Mouse (Mus musculus): ENCODE data around the gene Opalin. TPM values are rescaled to one million over a fixed set of nuclear protein-coding genes. Genes with fewer than 3 reads are reported as not detected.

Opalin gene
- not detected in 2 replicates for polyA plus RNA-seq (2015; fragmentation: Nextera tagmentation; extraction: Ambion mirVana)

GRCm38 (mm10) chr19:41076906-41077305 is at the start of gene Opalin:
Opalin (minus strand) TSS chr19:41077113.
- Histone ChIP-seq H3K27me3 (replicated peaks) (no peaks in the 10 kb centered on the region), H3K4me1 (no peaks in the 10 kb centered on the region), H3K4me2 (no peak within 1 kb of the TSS), H3K27ac (replicated peaks) (no peak within 1 kb of the TSS), H3K36me3 (no peaks in the 10 kb centered on the region), H3K4me3 (replicated peaks) (no peak within 1 kb of the TSS), H3K9ac (replicated peaks) (no peak within 1 kb of the TSS), H3K9me3 (replicated peaks) (no peaks in the 10 kb centered on the region)
- 66% methylated on average over 3 of the region's 3 CpGs for WGBS
- no peak for ATAC-seq (ENCODE audit: low FRiP score)

- WGBS: 4% methylated on average over 3 of the region's 3 CpGs
- Histone ChIP-seq H3K4me2 (no peak overlapping the region), H3K27me3 (replicated peaks) (no peaks in the 10 kb centered on the region), H3K9me3 (replicated peaks) (no peaks in the 10 kb centered on the region), H3K36me3 (no peaks in the 10 kb centered on the region), H3K27ac (replicated peaks) (no peak overlapping the region), H3K9ac (replicated peaks) (no peak overlapping the region), H3K4me1 (peaks cover 17% of the 10 kb centered on the region), H3K4me3 (replicated peaks) (no peak overlapping the region)
- no peak for ATAC-seq (ENCODE audit: low FRiP score)
Measured at GRCm38 (mm10) chr19:41123009-41123408, 46.1 kb upstream of the Opalin start.

GRCm38 (mm10) chr19:41119924-41120323 is 43.0 kb upstream of the Opalin start:
- no peak for ATAC-seq (ENCODE audit: low FRiP score)
- no peaks in the 10 kb centered on the region for H3K36me3 ChIP-seq
- H3K27ac ChIP-seq (replicated peaks): no peak overlapping the region
- no peak overlapping the region for H3K4me3 ChIP-seq (replicated peaks)
- no peaks in the 10 kb centered on the region for H3K9me3 ChIP-seq (replicated peaks)
- no peak overlapping the region for H3K4me2 ChIP-seq
- peaks cover 25% of the 10 kb centered on the region for H3K4me1 ChIP-seq
- H3K27me3 ChIP-seq (replicated peaks): no peaks in the 10 kb centered on the region
- 74% methylated on average over 13 of the region's 13 CpGs for WGBS
- H3K9ac ChIP-seq (replicated peaks): no peak overlapping the region

- Histone ChIP-seq H3K9ac (replicated peaks) (no peak overlapping the region), H3K4me2 (no peak overlapping the region), H3K27ac (replicated peaks) (no peak overlapping the region), H3K27me3 (replicated peaks) (no peaks in the 10 kb centered on the region), H3K4me3 (replicated peaks) (no peak overlapping the region), H3K36me3 (no peaks in the 10 kb centered on the region), H3K4me1 (peaks cover 36% of the 10 kb centered on the region), H3K9me3 (replicated peaks) (no peaks in the 10 kb centered on the region)
- no peak for ATAC-seq (ENCODE audit: low FRiP score)
- WGBS: 56% methylated on average over 6 of the region's 6 CpGs
Measured at GRCm38 (mm10) chr19:41118346-41118745, 41.4 kb upstream of the Opalin start.

GRCm38 (mm10) chr19:41117334-41117733 is 40.4 kb upstream of the Opalin start:
- Histone ChIP-seq H3K9ac (replicated peaks) (no peak overlapping the region), H3K4me2 (no peak overlapping the region), H3K36me3 (no peaks in the 10 kb centered on the region), H3K9me3 (replicated peaks) (no peaks in the 10 kb centered on the region), H3K4me1 (peaks cover 40% of the 10 kb centered on the region), H3K27ac (replicated peaks) (no peak overlapping the region), H3K27me3 (replicated peaks) (no peaks in the 10 kb centered on the region), H3K4me3 (replicated peaks) (no peak overlapping the region)
- ATAC-seq (ENCODE audit: low FRiP score): no peak
- 77% methylated on average over 4 of the region's 4 CpGs for WGBS

- Histone ChIP-seq H3K9me3 (replicated peaks) (no peaks in the 10 kb centered on the region), H3K9ac (replicated peaks) (no peak overlapping the region), H3K4me3 (replicated peaks) (no peak overlapping the region), H3K4me2 (no peak overlapping the region), H3K4me1 (peaks cover 58% of the 10 kb centered on the region), H3K27ac (replicated peaks) (no peak overlapping the region), H3K27me3 (replicated peaks) (no peaks in the 10 kb centered on the region), H3K36me3 (no peaks in the 10 kb centered on the region)
- 20% methylated on average over 5 of the region's 5 CpGs for WGBS
- ATAC-seq (ENCODE audit: low FRiP score): peak; percentile 65
Measured at GRCm38 (mm10) chr19:41114611-41115010, 37.7 kb upstream of the Opalin start.

- no peaks in the 10 kb centered on the region for H3K9me3 ChIP-seq (replicated peaks)
- no peak overlapping the region; the same call in 1 of the 2 replicates for H3K27ac ChIP-seq (replicated peaks)
- ATAC-seq (ENCODE audit: low FRiP score): peak; percentile 37
- no peaks in the 10 kb centered on the region for H3K27me3 ChIP-seq (replicated peaks)
- WGBS: 37% methylated on average over 17 of the region's 17 CpGs
- H3K36me3 ChIP-seq: no peaks in the 10 kb centered on the region
- no peak overlapping the region for H3K9ac ChIP-seq (replicated peaks)
- peaks cover 64% of the 10 kb centered on the region for H3K4me1 ChIP-seq
- no peak overlapping the region for H3K4me3 ChIP-seq (replicated peaks)
- H3K4me2 ChIP-seq: no peak overlapping the region
Measured at GRCm38 (mm10) chr19:41113911-41114531, 37.1 kb upstream of the Opalin start.

GRCm38 (mm10) chr19:41112609-41113008 is 35.7 kb upstream of the Opalin start:
- H3K4me1 ChIP-seq: peaks cover 58% of the 10 kb centered on the region

GRCm38 (mm10) chr19:41109991-41110390 is 33.1 kb upstream of the Opalin start:
- no peak overlapping the region for H3K27ac ChIP-seq (replicated peaks)
- H3K4me1 ChIP-seq: peaks cover 55% of the 10 kb centered on the region
- ATAC-seq (ENCODE audit: low FRiP score): no peak
- whole genome bisulfite sequencing: 23% methylated on average over 5 of the region's 5 CpGs
- H3K36me3 ChIP-seq: no peaks in the 10 kb centered on the region
- H3K4me3 ChIP-seq (replicated peaks): no peak overlapping the region
- H3K9me3 ChIP-seq (replicated peaks): no peaks in the 10 kb centered on the region
- H3K27me3 ChIP-seq (replicated peaks): peaks cover 4% of the 10 kb centered on the region; the same call in 1 of the 2 replicates
- H3K9ac ChIP-seq (replicated peaks): no peak overlapping the region
- H3K4me2 ChIP-seq: no peak overlapping the region

More at GRCm38 (mm10) chr19:41112609-41113008, 35.7 kb upstream of the Opalin start:
- Histone ChIP-seq H3K9ac (replicated peaks) (no peak overlapping the region), H3K36me3 (no peaks in the 10 kb centered on the region), H3K27ac (replicated peaks) (no peak overlapping the region), H3K4me3 (replicated peaks) (no peak overlapping the region), H3K9me3 (replicated peaks) (no peaks in the 10 kb centered on the region), H3K4me2 (no peak overlapping the region), H3K27me3 (replicated peaks) (no peaks in the 10 kb centered on the region)
- no peak for ATAC-seq (ENCODE audit: low FRiP score)
- WGBS: 18% methylated on average over 6 of the region's 6 CpGs

- H3K4me2 ChIP-seq: peak overlapping the region; percentile 17; the same call in 1 of the 2 replicates
- 30% methylated on average over 8 of the region's 8 CpGs for WGBS
Measured at GRCm38 (mm10) chr19:41109496-41109895, 32.6 kb upstream of the Opalin start.

GRCm38 (mm10) chr19:41108666-41109065 is 31.8 kb upstream of the Opalin start:
- H3K27me3 ChIP-seq (replicated peaks): peaks cover 4% of the 10 kb centered on the region; the same call in 1 of the 2 replicates
- H3K4me3 ChIP-seq (replicated peaks): no peak overlapping the region
- no peaks in the 10 kb centered on the region for H3K9me3 ChIP-seq (replicated peaks)
- H3K27ac ChIP-seq (replicated peaks): no peak overlapping the region
- peaks cover 41% of the 10 kb centered on the region for H3K4me1 ChIP-seq
- no peak for ATAC-seq (ENCODE audit: low FRiP score)
- H3K36me3 ChIP-seq: no peaks in the 10 kb centered on the region
- no peak overlapping the region for H3K4me2 ChIP-seq
- 65% methylated on average over 7 of the region's 7 CpGs for WGBS
- H3K9ac ChIP-seq (replicated peaks): no peak overlapping the region

More at GRCm38 (mm10) chr19:41109496-41109895, 32.6 kb upstream of the Opalin start:
- H3K36me3 ChIP-seq: no peaks in the 10 kb centered on the region
- ATAC-seq (ENCODE audit: low FRiP score): peak; percentile 48
- H3K9ac ChIP-seq (replicated peaks): no peak overlapping the region
- peaks cover 50% of the 10 kb centered on the region for H3K4me1 ChIP-seq
- no peak overlapping the region for H3K27ac ChIP-seq (replicated peaks)
- H3K27me3 ChIP-seq (replicated peaks): peaks cover 4% of the 10 kb centered on the region; the same call in 1 of the 2 replicates
- no peak overlapping the region for H3K4me3 ChIP-seq (replicated peaks)
- H3K9me3 ChIP-seq (replicated peaks): no peaks in the 10 kb centered on the region

GRCm38 (mm10) chr19:41107530-41107929 is 30.6 kb upstream of the Opalin start:
- no peaks in the 10 kb centered on the region for H3K9me3 ChIP-seq (replicated peaks)
- 51% methylated on average over 8 of the region's 8 CpGs for WGBS
- no peak overlapping the region for H3K4me3 ChIP-seq (replicated peaks)
- no peak for ATAC-seq (ENCODE audit: low FRiP score)
- H3K4me2 ChIP-seq: no peak overlapping the region
- no peak overlapping the region for H3K9ac ChIP-seq (replicated peaks)
- peaks cover 31% of the 10 kb centered on the region for H3K4me1 ChIP-seq
- H3K36me3 ChIP-seq: no peaks in the 10 kb centered on the region
- H3K27ac ChIP-seq (replicated peaks): no peak overlapping the region
- peaks cover 4% of the 10 kb centered on the region; the same call in 1 of the 2 replicates for H3K27me3 ChIP-seq (replicated peaks)
